Mouse (Mus musculus) cerebellum, postnatal 36 days (tissue): ENCODE data around the gene Arl2bp.

Source experiments
- DNase-seq, 2 experiments: peaks; one replicate each; pipeline ENCODE4 v3.0.0; 2021 to 2022; ENCODE audit warnings: mixed read lengths in 2 of 2

The Arl2bp gene

GRCm38 (mm10) chr8:94695994-94696384 is 29.6 kb downstream of the Arl2bp start, which contains the start of gene Pllp:
Gene Pllp (minus strand): TSS chr8:94696278.
- DNase-seq, result no peak

DNA sequence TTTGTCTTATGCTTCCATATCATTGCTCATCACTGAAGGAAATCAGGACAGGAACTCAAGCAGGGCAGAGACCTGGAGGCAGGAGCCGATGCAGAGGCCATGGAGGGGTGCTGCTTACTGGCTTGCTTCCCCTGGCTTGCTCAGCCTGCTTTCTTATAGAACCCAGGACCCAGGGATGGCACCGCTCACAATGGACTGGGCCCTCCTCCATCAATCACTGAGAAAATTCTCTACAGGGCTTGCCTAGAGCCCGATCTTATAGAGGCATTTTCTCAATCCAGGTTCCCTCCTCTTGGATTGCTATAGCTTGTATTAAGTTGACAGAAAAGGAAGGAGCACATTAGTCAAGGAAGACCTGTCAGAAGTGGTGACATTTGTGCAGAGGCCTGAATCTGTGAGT is 30.2 kb downstream of the Arl2bp start:
- DNase-seq, result no peak

GRCm38 (mm10) chr8:94697956-94698355 is 31.6 kb downstream of the Arl2bp start:
- DNase-seq, result no peak

DNA sequence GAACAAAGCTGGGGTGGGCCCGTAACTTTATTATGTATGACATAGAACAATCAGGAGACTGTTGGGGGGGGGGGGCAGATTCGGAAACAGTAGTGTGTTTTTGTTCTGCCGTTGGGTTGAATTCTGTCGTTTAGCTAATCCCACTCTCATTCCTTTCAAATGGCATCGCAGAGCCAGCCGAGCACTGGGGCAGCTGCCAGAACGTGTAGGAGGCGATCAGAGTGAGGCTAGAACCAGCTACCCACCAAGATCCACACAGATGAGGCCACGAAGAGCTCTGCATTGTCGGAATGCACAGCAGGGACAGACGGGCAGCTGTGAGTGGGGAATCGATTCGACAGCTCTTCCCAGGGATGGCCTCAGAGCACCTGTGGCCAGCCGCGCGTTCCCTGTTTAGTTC is 33.0 kb downstream of the Arl2bp start:
- DNase-seq, result no peak

GRCm38 (mm10) chr8:94700421-94700935 is 34.1 kb downstream of the Arl2bp start:
- DNase-seq, result no peak

DNA sequence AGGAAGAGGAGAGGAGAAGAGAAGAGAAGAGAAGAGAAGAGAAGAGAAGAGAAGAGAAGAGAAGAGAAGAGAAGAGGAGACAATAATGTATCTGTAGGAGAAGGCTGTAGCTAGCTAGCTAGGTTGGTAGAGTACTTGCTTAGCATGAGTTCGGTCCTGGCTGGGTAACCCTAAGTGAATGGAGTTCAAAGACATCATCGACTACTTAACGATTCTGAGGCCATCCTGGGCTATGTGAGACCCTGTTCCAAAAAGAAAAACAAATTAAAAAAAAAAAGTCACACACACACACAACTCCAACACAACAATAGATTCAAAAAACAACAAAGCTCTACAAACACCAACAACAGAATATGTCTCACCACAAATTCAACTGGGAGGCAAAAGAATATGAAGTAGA is 35.8 kb downstream of the Arl2bp start:
- DNase-seq, result no peak

DNA sequence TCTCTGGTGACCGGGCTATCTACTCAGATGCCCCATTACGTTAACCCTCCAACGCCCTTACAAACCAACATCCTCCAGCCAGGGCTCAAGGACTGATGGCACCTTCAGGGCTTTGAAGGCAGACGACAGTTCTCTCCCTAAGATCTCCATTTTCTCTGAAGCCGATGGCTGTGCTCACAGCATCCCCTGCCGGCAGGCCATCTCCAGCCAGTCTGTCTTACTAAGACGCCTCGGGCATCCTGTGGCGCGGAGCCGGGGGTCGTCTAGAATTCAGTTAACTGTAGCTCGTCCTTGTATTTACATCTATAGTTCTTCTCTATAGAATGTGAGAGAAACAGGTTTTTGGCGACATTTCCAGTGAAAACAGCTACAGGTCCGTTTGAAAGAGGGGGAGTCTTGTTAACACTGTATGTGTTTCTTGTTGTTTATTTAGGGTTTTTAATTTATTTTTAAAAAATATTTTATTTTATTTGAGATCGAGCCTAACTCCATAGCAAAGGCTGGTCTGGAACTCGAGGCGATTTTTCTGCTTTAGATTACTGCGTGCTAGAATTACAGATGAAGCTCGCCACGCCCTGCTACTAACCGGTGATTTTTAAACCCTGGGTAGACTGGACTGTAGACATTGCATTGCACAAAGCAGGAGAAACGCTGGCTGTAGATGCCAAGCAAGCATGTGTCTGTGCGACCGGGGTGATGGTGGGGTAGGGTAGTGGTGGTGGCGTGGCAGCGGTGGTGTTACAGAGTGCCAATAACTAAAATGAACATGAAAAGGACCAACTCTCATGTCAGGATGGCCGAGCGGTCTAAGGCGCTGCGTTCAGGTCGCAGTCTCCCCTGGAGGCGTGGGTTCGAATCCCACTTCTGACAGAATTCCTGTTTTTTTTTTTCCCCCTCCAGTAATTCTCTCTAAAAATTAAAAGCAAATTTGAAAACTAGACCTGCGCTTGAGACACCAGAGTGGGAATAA is 36.7 kb downstream of the Arl2bp start:
- peak; percentile 68 to 69 for DNase-seq

- DNase-seq, result peak; percentile 98 to 100
Observed at GRCm38 (mm10) chr8:94703972-94704668, 37.7 kb downstream of the Arl2bp start.

- DNase-seq, result no peak
Observed at GRCm38 (mm10) chr8:94704669-94704984, 38.2 kb downstream of the Arl2bp start.

DNA sequence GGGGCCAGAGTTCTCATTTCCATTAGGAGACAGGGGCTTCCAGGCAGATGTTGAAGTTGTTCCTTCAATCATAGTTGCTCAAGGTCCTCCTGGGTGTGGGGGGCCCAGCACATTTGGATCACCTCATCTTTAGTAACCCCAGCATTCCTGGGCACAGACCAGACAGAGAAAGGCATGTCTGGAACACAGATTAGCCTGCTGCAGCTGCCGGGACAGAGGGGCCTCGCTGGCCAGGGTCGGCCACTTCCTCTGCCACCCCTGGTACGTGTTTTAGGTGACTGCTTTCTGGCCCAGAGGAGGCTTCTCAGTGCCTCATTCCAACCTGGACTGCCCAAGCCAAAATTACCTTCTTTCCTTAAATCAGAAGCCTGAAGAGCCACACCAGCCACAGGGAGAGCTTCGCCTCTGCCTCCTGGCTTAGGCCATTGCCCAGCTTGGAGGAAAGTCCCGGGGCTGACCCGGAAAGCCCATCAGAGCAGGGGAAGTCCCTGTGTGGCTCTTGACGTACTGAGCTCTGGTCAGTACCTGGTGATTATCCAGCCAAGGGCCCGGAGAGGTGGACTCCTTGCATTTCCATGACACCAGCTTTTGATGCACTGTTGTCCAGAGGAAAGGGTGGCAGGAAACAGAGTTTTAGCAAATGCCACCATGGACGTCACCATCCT is 39.3 kb downstream of the Arl2bp start:
- no peak for DNase-seq

DNA sequence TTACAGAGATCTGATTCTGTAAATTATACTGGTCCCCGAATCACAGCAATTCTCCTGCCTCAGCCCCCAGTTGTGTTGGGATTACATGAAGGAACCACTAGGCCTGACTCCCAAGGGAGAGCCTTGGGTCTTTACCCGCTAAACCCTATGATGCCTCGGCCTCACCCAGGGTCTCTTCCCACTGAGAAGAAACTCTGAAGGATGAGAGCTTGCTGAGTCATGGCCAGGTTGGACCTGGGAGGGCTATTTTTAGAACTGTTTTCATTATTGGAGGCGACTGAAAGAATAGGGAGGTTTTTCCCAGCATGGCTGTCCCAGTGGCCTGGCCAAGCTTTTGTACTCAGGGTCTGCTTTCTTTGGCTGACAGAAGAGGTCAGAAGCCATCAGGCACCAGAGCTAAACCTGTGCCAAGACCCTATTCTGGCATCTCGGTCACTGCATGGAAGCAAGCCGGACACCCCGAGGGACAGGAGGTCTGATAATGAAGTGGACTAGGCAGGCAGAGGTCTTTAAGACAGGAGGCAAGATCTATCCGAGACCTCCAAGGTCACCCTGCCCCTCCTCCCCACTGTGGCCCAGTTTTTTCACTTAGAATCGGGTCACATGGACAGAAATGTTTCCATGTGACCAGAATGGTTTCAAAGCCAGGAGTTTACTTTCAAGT is 40.5 kb downstream of the Arl2bp start:
- no peak for DNase-seq

GRCm38 (mm10) chr8:94710336-94710735 is 43.9 kb downstream of the Arl2bp start:
- no peak for DNase-seq

- peak; percentile 67 to 73 for DNase-seq
Observed at GRCm38 (mm10) chr8:94711160-94711718, 44.8 kb downstream of the Arl2bp start.

DNA sequence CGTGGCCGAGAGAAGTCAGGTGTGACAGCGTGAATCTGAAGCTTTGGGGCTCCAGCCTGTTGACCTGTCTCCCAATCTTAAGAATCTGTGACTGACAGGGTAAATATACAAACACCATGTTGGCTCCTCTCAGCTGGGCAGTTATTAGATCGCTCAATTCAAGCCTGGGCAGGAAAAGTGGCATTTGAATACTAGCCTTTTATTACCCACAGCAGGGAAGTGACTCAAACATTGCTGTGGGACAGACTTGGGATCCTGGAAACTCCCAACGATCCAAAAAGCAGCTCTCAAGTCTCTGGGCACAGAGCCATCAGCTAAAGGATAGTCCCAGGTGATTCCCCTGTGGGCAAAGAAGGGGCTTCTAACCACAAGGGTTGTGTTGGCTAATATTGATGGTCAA is 48.2 kb downstream of the Arl2bp start:
- DNase-seq, result no peak

GRCm38 (mm10) chr8:94715871-94716270 is 49.5 kb downstream of the Arl2bp start:
- DNase-seq, result no peak

GRCm38 (mm10) chr8:94716841-94717240 is 50.4 kb downstream of the Arl2bp start:
- no peak for DNase-seq
